Mouse (Mus musculus) liver, postnatal 0 days (tissue): ENCODE results near the gene Celsr1.

Experiments
- CTCF ChIP-seq: sonication (generic); IDR thresholded peaks from 2 replicates; pipeline ENCODE4 v1.5.1; 2016; ENCODE audit warnings: antibody characterized with exemption, low read depth
- EP300 ChIP-seq: IDR thresholded peaks from 2 replicates; pipeline ENCODE4 v1.6.1; 2016; ENCODE audit warnings: antibody characterized with exemption, low read depth, mild to moderate bottlenecking

GRCm38 (mm10) chr15:86020008-86020407 lies 13.6 kb downstream of the Celsr1 start:
- no peak for TF ChIP-seq CTCF
- no peak for TF ChIP-seq EP300
